Mouse (Mus musculus) neural tube, embryonic 14.5 days (tissue): ENCODE measurements at regions not wholly inside any gene's neighbourhood (a gene's known extent, or its start where the extent isn't known, plus 50 kb on each side); places are given as distances from the start of the nearest gene placed in this dataset.

Experiments used
- ATAC-seq: fragments of 200-750 bp; cut with Nextera tagmentation; 2 replicates; pipeline ENCODE4 v1.8.0; 2017; ENCODE audit warnings: low read depth, mild to moderate bottlenecking, moderate TSS enrichment, moderate library complexity
- H3K27ac ChIP-seq: fragments of 300-500 bp; sonication (generic); 2 replicates; pipeline ENCODE4 v1.5.1; 2014; ENCODE audit warnings: low read depth, mild to moderate bottlenecking, control low read depth, low read length, moderate library complexity, mixed read lengths
- H3K27me3 ChIP-seq: fragments of 300-500 bp; sonication (generic); 2 replicates; pipeline ENCODE4 v1.6.1; 2014; ENCODE audit warnings: low read length; ENCODE audit not compliant: control insufficient read depth, insufficient read depth
- H3K36me3 ChIP-seq: fragments of 300-500 bp; sonication (generic); 2 replicates; pipeline ENCODE4 v1.6.1; 2014; ENCODE audit warnings: low read length, mixed read lengths; ENCODE audit not compliant: control insufficient read depth, insufficient read depth
- H3K4me1 ChIP-seq: fragments of 300-500 bp; sonication (generic); 2 replicates; pipeline ENCODE4 v1.6.1; 2014; ENCODE audit warnings: low read length; ENCODE audit not compliant: control insufficient read depth, insufficient read depth
- H3K4me2 ChIP-seq: fragments of 300-500 bp; sonication (generic); 2 replicates; pipeline ENCODE4 v1.6.1; 2014; ENCODE audit warnings: mild to moderate bottlenecking, low read depth, low read length, control low read depth
- H3K4me3 ChIP-seq: fragments of 300-500 bp; sonication (generic); 2 replicates; pipeline ENCODE4 v1.5.1; 2014; ENCODE audit warnings: low read depth, low read length, control low read depth, mixed read lengths
- H3K9ac ChIP-seq: fragments of 300-500 bp; sonication (generic); replicated peaks from 2 replicates; pipeline ENCODE4 v1.6.1; 2014; ENCODE audit warnings: low read depth, mild to moderate bottlenecking, control low read depth, low read length, mixed read lengths
- H3K9me3 ChIP-seq: fragments of 300-500 bp; sonication (generic); 2 replicates; pipeline ENCODE4 v1.6.1; 2016; ENCODE audit warnings: low read length; ENCODE audit not compliant: control insufficient read depth
- WGBS: fragments of 180-500 bp; shearing (Covaris S2); extraction: QIAGEN DNeasy Blood & Tissue Kit; methylation state at CpG from one replicate; pipeline ENCODE4 v1.1.7; 2014; 5-methylcytosine and 5-hydroxymethylcytosine counted together

DNA sequence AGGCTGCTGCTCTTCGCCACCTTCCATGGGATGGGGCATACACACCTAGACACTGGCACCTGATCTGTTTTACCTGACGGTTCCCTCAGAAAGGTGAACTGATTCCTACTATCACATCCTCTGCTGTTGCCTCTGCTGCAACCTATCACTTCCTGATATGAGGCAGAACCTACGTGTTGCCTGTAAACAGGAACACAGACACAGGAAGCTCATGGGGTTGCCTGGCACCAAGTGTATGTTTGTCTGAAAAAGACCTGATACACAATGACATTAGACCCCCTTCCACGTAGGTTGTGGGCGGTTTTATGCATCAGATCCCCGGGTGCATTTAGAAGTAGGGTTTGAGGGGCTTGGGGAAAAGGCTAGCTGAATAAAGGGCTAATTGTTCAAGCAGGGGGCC is 190.0 kb upstream of the Eef2kmt start:
- 71% methylated on average over 6 of the region's 6 CpGs for WGBS
- H3K4me1 ChIP-seq: no peaks in the 10 kb centered on the region
- H3K9me3 ChIP-seq: no peaks in the 10 kb centered on the region
- no peak overlapping the region for H3K4me3 ChIP-seq
- no peak overlapping the region for H3K9ac ChIP-seq
- H3K4me2 ChIP-seq: no peak overlapping the region
- H3K27me3 ChIP-seq: no peaks in the 10 kb centered on the region
- ATAC-seq: no peak
- no peak overlapping the region for H3K27ac ChIP-seq
- H3K36me3 ChIP-seq: no peaks in the 10 kb centered on the region

DNA sequence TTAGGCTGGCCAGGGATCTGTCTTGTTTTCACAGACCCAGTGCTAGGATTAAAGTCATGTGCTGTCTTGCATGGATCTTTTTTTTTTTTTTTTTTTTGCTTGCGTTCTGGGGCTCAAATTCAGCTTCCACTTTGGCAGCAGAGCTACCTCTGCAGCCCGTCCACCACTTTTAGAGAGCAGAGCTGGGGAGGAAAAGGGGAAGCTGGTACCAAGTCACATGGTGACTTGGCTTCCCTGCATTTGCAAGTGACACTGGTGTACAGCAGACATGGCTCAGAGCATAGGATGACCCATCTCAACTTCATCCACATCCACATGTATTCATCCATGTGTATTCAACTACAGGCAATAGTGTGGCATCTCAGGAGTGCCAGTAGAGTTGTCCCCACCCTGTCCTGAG is 189.0 kb upstream of the Eef2kmt start:
- no peak for ATAC-seq
- Histone ChIP-seq H3K4me1 (no peaks in the 10 kb centered on the region), H3K9me3 (no peaks in the 10 kb centered on the region), H3K36me3 (no peaks in the 10 kb centered on the region), H3K9ac (no peak overlapping the region), H3K4me3 (no peak overlapping the region), H3K4me2 (no peak overlapping the region), H3K27ac (no peak overlapping the region), H3K27me3 (no peaks in the 10 kb centered on the region)
- 81% methylated on average over 2 of the region's 2 CpGs for WGBS

DNA sequence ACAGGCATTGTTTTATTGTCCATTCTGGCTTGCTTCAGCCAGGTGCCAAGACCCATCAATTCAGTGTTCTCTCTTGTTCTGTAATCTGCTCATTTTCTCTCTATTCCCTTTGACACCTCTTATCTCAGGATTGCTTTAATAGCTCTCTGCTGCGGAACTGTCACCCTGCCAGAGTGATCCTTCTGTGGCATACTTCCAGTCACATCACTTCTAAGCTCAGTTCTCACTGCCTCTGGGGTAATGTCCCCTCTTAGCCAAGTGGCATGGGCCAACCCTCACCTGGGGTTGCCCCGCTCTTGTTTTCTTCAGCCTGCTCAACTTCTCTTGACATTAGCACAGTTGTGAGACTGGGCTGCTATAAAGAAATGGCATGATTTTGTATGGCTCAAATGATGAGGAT is 183.9 kb upstream of the Eef2kmt start:
- ATAC-seq: no peak
- 85% methylated on average over 2 of the region's 2 CpGs for WGBS
- no peaks in the 10 kb centered on the region for H3K9me3 ChIP-seq

DNA sequence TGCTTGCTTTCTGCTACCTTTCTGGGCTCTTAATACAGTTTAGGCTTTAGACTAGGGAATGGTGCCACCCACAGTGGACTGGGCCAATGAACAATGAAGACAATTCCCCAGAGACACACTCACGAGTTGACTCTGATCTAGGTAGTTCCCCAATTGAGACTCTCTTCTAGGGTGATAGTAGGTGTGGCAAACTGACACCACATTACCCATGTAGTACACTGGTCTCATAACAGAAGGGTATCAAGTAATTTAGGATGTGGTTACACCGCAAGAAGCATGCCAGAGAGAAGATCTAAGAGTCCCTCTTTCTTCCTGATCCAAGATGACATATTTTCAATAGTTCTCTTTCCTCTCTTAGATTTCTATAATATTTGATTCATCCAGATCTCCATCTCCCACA is 182.6 kb upstream of the Eef2kmt start:
- no peak for ATAC-seq
- Histone ChIP-seq H3K27me3 (no peaks in the 10 kb centered on the region), H3K4me3 (no peak overlapping the region), H3K27ac (no peak overlapping the region), H3K9me3 (no peaks in the 10 kb centered on the region), H3K4me1 (no peaks in the 10 kb centered on the region), H3K9ac (no peak overlapping the region), H3K4me2 (no peak overlapping the region), H3K36me3 (no peaks in the 10 kb centered on the region)
- WGBS: 89% methylated on average over 2 of the region's 2 CpGs

More for the DNA sequence above, 183.9 kb upstream of the Eef2kmt start:
- Histone ChIP-seq H3K36me3 (no peaks in the 10 kb centered on the region), H3K27me3 (no peaks in the 10 kb centered on the region), H3K4me2 (no peak overlapping the region), H3K9ac (no peak overlapping the region), H3K4me3 (no peak overlapping the region), H3K27ac (no peak overlapping the region), H3K4me1 (no peaks in the 10 kb centered on the region)

DNA sequence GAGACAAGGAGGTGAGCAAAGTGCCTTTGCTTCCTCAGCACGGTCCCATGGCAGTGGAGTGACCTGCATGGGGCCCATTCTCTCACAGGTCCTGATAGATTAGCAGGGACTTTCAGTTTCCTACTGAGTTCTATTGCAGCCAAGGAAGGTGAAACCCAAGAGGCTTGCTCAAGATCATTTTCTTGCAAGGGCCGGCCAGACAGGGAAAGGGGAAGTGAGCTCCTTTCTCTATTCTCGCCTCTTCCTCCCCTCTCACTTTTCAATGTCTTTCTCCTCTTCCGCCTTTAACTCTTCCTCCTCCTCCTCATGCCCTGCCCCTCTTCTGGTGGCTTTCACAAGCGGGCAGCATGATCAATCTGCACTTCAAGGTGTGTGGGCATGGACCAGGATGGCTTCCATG is 175.9 kb upstream of the Eef2kmt start:
- ATAC-seq: no peak
- Histone ChIP-seq H3K27ac (no peak overlapping the region), H3K4me2 (no peak overlapping the region), H3K4me1 (no peaks in the 10 kb centered on the region), H3K9me3 (no peaks in the 10 kb centered on the region), H3K36me3 (no peaks in the 10 kb centered on the region), H3K27me3 (no peaks in the 10 kb centered on the region), H3K4me3 (no peak overlapping the region), H3K9ac (no peak overlapping the region)
- 80% methylated on average over 5 of the region's 5 CpGs for WGBS

DNA sequence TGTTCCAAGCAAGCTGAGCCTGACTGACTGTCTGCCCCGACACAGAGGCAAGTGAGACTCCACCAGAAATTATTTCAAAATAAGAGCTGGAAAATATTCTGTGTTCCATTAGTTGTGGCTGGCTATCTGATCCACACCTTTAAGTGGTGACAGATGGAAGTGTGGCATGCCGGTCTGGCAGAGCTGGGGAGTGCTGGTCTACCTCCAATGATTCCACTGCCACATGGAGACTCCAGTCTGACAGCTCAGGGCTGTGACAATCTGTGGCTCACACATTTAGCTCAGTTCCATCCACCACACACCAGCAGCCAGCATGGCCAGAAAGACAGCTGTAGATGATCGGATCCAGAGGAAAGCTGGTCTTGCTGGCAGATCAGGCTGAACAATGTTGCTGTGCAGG is 175.3 kb upstream of the Eef2kmt start:
- Histone ChIP-seq H3K4me1 (no peaks in the 10 kb centered on the region), H3K9me3 (no peaks in the 10 kb centered on the region), H3K36me3 (no peaks in the 10 kb centered on the region), H3K27me3 (no peaks in the 10 kb centered on the region), H3K9ac (no peak overlapping the region), H3K27ac (no peak overlapping the region), H3K4me3 (no peak overlapping the region), H3K4me2 (no peak overlapping the region)
- no peak for ATAC-seq
- 85% methylated on average over 3 of the region's 3 CpGs for WGBS

DNA sequence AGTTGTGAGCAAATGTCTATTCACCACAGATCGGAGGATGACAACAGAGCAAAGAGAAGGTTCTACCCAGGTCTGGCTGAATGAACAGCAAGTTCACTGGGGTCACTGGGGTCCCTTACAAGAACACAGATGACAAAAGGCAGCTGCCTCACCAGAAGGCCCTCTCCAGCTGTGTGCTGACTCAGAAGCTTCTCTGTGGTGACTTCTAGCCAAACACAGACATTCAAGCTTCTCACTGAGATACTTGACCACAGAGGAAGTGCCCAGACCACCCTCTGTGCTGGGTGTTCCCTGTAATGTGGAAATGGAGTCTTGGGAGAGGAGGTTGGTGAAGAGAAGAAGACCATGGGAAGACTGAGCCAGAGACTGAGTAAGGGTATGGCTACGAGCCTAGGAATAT is 173.7 kb upstream of the Eef2kmt start:
- no peak overlapping the region for H3K4me3 ChIP-seq
- H3K4me2 ChIP-seq: no peak overlapping the region
- no peak for ATAC-seq
- no peaks in the 10 kb centered on the region for H3K27me3 ChIP-seq
- H3K9ac ChIP-seq: no peak overlapping the region
- H3K4me1 ChIP-seq: no peaks in the 10 kb centered on the region
- no peaks in the 10 kb centered on the region for H3K9me3 ChIP-seq
- H3K36me3 ChIP-seq: no peaks in the 10 kb centered on the region
- 77% methylated on average over 2 of the region's 2 CpGs for WGBS
- no peak overlapping the region for H3K27ac ChIP-seq

DNA sequence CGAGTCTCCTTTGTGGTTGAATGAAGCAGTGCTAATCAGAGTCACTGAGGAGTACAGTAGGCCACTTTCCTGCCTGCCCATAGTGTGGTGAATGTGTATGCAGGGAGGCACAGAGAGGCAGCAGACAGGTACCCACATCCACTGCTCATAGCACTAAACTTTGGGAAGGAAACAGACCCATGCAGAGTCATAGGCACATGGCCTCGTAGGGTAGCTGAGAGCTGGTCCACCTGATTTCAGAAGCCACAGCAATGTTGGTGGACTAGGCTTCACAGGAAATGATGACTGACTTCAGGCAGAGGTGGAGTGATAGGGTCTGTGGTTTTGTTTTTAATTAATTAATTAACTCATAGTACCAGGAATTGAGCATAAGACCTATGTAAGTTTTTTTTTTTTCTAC is 170.1 kb upstream of the Eef2kmt start:
- Histone ChIP-seq H3K9me3 (no peaks in the 10 kb centered on the region), H3K27me3 (no peaks in the 10 kb centered on the region), H3K36me3 (no peaks in the 10 kb centered on the region), H3K4me2 (no peak overlapping the region), H3K27ac (no peak overlapping the region), H3K4me1 (no peaks in the 10 kb centered on the region), H3K4me3 (no peak overlapping the region), H3K9ac (no peak overlapping the region)
- 89% methylated on average over 2 of the region's 2 CpGs for WGBS
- ATAC-seq: no peak

DNA sequence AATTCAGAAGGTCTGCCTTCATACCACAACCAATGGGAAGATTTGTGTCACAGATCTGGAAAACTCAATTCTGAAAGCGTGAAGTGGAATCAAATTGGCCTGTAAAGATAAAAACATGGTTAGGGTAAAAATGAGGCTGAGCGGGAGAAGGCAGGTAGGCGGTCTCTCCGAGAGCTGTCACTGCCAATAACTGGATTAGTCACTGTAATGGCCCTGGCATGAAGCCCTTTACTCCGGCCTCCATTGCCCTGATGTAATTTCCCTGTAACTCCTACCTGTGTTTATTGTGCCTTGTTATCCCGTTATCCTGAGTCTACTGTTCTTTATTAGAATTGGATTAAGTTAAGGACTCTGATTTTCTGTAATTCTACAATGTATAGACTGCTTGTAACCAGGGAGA is 166.3 kb upstream of the Eef2kmt start:
- H3K9ac ChIP-seq: no peak overlapping the region
- no peak overlapping the region for H3K4me2 ChIP-seq
- no peak overlapping the region for H3K4me3 ChIP-seq
- H3K9me3 ChIP-seq: no peaks in the 10 kb centered on the region
- no peak overlapping the region for H3K27ac ChIP-seq
- H3K36me3 ChIP-seq: no peaks in the 10 kb centered on the region
- WGBS: 83% methylated on average over 6 of the region's 6 CpGs
- no peak for ATAC-seq
- H3K4me1 ChIP-seq: peaks cover 3% of the 10 kb centered on the region; the same call in 1 of the 2 replicates
- H3K27me3 ChIP-seq: no peaks in the 10 kb centered on the region

DNA sequence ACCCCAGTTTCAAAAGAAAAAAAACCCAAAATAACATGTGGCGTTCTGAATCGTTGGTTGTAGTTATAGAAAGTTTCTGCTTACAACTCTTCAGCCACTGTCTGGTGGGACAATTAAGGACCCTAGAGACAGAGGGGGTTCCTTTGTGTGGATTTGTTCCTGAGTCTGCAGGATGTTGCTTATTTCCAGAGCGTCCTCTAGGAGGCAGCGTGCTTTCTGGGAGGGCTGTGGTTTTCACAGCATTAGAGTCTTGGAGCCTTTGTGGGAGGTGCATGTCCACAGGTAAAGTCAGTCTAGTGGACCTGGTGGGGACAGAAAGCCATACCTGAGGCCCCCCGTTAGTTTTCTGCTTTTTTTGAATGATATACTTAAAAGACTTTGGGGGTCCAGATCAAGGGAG is 165.8 kb upstream of the Eef2kmt start:
- Histone ChIP-seq H3K4me2 (no peak overlapping the region), H3K27me3 (no peaks in the 10 kb centered on the region), H3K9ac (no peak overlapping the region), H3K4me3 (no peak overlapping the region), H3K9me3 (no peaks in the 10 kb centered on the region), H3K4me1 (peaks cover 3% of the 10 kb centered on the region; the same call in 1 of the 2 replicates), H3K36me3 (no peaks in the 10 kb centered on the region), H3K27ac (no peak overlapping the region)
- WGBS: 81% methylated on average over 5 of the region's 5 CpGs
- no peak for ATAC-seq
